Mouse (Mus musculus): ENCODE measurements around the gene Fsd1. TPM values are rescaled to one million over a fixed set of nuclear protein-coding genes. Genes with fewer than 3 reads are reported as not detected.
A peak's percentile ranks its signal among the peaks of the same experiment; 100 is the strongest.

Gene Fsd1
- polyA plus RNA-seq, 1 experiment from 2014 or later: 66.5 TPM

DNA sequence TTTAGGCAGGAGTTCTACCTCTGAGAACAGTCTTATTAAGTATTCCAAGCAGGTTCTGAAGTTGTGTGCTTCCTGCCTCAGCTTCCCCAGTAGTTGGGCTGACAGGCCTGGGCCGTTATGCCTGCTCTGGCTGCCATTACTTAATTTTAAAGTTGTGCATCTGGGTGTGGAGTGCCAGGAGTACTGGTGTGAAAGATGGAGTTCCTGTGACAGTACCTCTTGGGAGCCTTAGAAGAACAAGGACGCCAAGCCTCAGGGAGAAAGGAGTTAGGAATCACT is 23.6 kb downstream of the Fsd1 start:
- Histone ChIP-seq H3K27me3 (ENCODE audit: control insufficient read depth, insufficient read depth, low read length) (no peaks in the 10 kb centered on the region), H3K4me1 (replicated peaks; ENCODE audit: control insufficient read depth, insufficient read depth, low read length) (peaks cover 8% of the 10 kb centered on the region; the same call in 1 of the 2 replicates), H3K36me3 (ENCODE audit: control insufficient read depth, insufficient read depth, low read length) (no peaks in the 10 kb centered on the region), H3K4me3 (ENCODE audit: low read depth, low read length) (peak overlapping the region; percentile 77), H3K4me2 (replicated peaks; ENCODE audit: low read depth, low read length) (peak overlapping the region; percentile 94), H3K9me3 (ENCODE audit: control insufficient read depth, low read length) (no peaks in the 10 kb centered on the region), H3K9ac (ENCODE audit: low read depth, low read length) (peak overlapping the region; percentile 87), H3K27ac (ENCODE audit: low read depth, low read length) (peak overlapping the region; percentile 97; the same call in 1 of the 2 replicates)
- ATAC-seq (ENCODE audit: low FRiP score) (no peak), DNase-seq (ENCODE audit: low spot score) (no peak)
- WGBS: 47% methylated on average over 2 of the region's 2 CpGs

DNA sequence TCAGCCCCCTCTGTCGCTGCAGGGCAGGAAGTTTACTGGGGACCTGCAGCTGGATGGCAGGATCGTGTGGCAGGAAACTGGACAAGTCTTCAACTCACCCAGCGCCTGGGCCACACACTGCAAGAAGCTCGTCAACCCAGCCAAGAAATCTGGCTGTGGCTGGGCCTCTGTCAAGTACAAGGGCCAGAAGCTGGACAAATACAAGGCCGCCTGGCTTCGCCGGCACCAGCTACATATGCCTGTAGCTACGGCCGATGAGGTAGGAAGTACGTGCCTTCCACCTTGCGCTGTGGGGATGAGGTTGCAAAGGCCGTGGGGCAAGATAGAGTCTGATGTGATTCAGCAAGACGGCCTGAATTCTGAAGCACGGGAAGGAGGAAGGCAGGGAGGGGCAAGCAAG is 23.9 kb downstream of the Fsd1 start:
- Histone ChIP-seq H3K27me3 (ENCODE audit: control insufficient read depth, insufficient read depth, low read length) (no peaks in the 10 kb centered on the region), H3K36me3 (ENCODE audit: control insufficient read depth, insufficient read depth, low read length) (no peaks in the 10 kb centered on the region), H3K9me3 (ENCODE audit: control insufficient read depth, low read length) (no peaks in the 10 kb centered on the region), H3K27ac (ENCODE audit: low read depth, low read length) (no peak overlapping the region), H3K9ac (ENCODE audit: low read depth, low read length) (peak overlapping the region; percentile 87), H3K4me3 (ENCODE audit: low read depth, low read length) (peak overlapping the region; percentile 77), H3K4me1 (replicated peaks; ENCODE audit: control insufficient read depth, insufficient read depth, low read length) (peaks cover 8% of the 10 kb centered on the region; the same call in 1 of the 2 replicates), H3K4me2 (replicated peaks; ENCODE audit: low read depth, low read length) (peak overlapping the region; percentile 94)
- no peak for ATAC-seq (ENCODE audit: low FRiP score)
- DNase-seq (ENCODE audit: low spot score): no peak
- WGBS: 66% methylated on average over 14 of the region's 14 CpGs

DNA sequence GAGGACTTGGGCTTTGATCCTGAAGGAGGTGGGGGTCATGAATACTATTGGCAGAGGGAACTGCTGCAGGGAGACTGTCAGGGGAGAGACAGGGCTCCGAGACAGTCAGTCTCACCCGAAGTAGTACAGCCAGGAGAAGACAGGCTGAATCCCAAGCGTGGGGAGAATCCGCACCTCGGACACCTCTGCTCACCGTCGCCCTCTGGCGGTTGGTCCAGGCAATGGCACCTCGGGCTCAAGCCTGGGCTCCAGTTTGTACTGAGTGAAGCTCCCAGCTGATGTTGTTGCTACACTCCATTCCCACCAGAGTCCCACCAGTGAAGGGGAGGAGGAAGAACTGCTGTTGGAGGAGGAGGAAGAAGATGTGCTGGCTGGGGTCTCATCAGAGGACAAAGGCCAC is 24.4 kb downstream of the Fsd1 start:
- Histone ChIP-seq H3K4me2 (replicated peaks; ENCODE audit: low read depth, low read length) (peak overlapping the region; percentile 94), H3K4me1 (replicated peaks; ENCODE audit: control insufficient read depth, insufficient read depth, low read length) (peaks cover 8% of the 10 kb centered on the region; the same call in 1 of the 2 replicates), H3K27ac (ENCODE audit: low read depth, low read length) (no peak overlapping the region), H3K9ac (ENCODE audit: low read depth, low read length) (no peak overlapping the region; the same call in 1 of the 2 replicates), H3K36me3 (ENCODE audit: control insufficient read depth, insufficient read depth, low read length) (0 out of 2 replicates have a peak, but pooled peaks cover under 1% of the 10 kb centered on the region), H3K4me3 (ENCODE audit: low read depth, low read length) (peak overlapping the region; percentile 77), H3K9me3 (ENCODE audit: control insufficient read depth, low read length) (no peaks in the 10 kb centered on the region), H3K27me3 (ENCODE audit: control insufficient read depth, insufficient read depth, low read length) (no peaks in the 10 kb centered on the region)
- no peak for ATAC-seq (ENCODE audit: low FRiP score)
- peak; percentile 90 for DNase-seq (ENCODE audit: low spot score)
- WGBS: 9% methylated on average over 9 of the region's 9 CpGs

DNA sequence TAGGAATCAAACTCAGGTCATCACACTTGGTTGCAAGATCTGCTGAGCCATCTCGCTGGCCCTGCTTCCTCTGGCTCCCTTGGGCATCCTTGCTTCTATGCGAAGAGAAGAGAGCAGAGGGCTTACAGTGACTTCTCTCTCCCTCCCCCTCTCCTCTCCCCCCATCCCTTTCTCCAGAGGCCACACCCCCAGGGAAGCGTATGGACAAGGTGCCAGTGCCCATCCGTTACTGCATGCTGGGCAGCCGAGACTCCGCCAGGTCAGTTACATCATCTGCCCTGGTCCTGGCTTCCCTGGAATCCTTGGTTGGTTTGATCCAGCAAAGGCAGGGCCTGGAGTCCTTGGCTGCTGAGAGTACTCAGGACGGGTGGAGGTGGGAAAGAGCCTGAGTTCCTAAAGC is 25.1 kb downstream of the Fsd1 start:
- H3K4me1 ChIP-seq (replicated peaks; ENCODE audit: control insufficient read depth, insufficient read depth, low read length): peaks cover 8% of the 10 kb centered on the region; the same call in 1 of the 2 replicates
- WGBS: 89% methylated on average over 7 of the region's 7 CpGs
- 0 out of 2 replicates have a peak, but pooled peaks cover 5% of the 10 kb centered on the region for H3K36me3 ChIP-seq (ENCODE audit: control insufficient read depth, insufficient read depth, low read length)
- H3K27ac ChIP-seq (ENCODE audit: low read depth, low read length): no peak overlapping the region
- DNase-seq (ENCODE audit: low spot score): no peak
- no peak overlapping the region for H3K4me3 ChIP-seq (ENCODE audit: low read depth, low read length)
- no peak overlapping the region for H3K4me2 ChIP-seq (replicated peaks; ENCODE audit: low read depth, low read length)
- no peaks in the 10 kb centered on the region for H3K9me3 ChIP-seq (ENCODE audit: control insufficient read depth, low read length)
- no peak overlapping the region for H3K9ac ChIP-seq (ENCODE audit: low read depth, low read length)
- H3K27me3 ChIP-seq (ENCODE audit: control insufficient read depth, insufficient read depth, low read length): no peaks in the 10 kb centered on the region
- ATAC-seq (ENCODE audit: low FRiP score): no peak

DNA sequence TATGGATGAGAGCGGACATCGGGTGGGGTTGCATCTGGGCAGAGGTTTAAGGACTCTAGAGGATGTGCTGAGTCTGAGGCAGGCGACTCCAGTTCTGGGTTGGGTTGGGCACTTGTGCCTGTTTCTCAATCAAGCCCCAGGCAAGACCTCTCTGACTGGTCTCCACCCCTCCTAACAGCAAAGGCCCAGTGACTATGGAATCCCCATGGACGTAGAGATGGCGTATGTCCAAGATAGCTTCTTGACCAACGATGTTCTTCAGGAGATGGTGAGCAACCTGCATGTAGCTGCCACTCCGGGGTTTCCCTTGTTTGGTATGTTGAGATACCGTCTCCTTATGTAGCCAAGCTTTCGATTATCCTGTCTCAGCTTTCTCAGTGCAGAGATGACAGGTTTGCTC is 29.0 kb downstream of the Fsd1 start:
- Histone ChIP-seq H3K9ac (ENCODE audit: low read depth, low read length) (no peak overlapping the region), H3K4me3 (ENCODE audit: low read depth, low read length) (no peak overlapping the region), H3K9me3 (ENCODE audit: control insufficient read depth, low read length) (no peaks in the 10 kb centered on the region), H3K4me2 (replicated peaks; ENCODE audit: low read depth, low read length) (no peak overlapping the region), H3K27me3 (ENCODE audit: control insufficient read depth, insufficient read depth, low read length) (no peaks in the 10 kb centered on the region), H3K27ac (ENCODE audit: low read depth, low read length) (no peak overlapping the region), H3K4me1 (replicated peaks; ENCODE audit: control insufficient read depth, insufficient read depth, low read length) (peaks cover 2% of the 10 kb centered on the region; the same call in 1 of the 2 replicates), H3K36me3 (ENCODE audit: control insufficient read depth, insufficient read depth, low read length) (peaks cover 21% of the 10 kb centered on the region)
- ATAC-seq (ENCODE audit: low FRiP score) (no peak), DNase-seq (ENCODE audit: low spot score) (no peak)
- 96% methylated on average over 9 of the region's 9 CpGs for WGBS

DNA sequence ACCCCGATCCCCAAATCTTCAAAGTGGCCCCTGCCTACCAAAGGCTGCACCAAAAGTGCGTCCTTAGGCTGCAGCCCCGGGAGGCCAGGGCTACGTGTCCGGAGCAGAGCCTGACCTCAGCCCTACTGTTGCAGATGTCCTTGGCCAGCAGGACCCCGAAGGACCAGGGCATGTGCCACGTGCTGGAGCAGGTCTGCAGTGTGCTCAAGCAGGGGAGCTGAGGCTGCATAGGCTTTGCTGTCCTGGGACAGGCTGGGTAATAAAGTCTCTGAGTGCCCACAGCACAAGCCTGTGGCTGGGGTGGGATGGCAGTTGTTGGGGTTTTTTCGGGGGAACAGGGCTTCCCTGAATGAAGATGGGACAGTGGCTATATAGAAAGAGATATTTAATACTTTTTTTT is 30.1 kb downstream of the Fsd1 start:
- ATAC-seq (ENCODE audit: low FRiP score): no peak
- no peak overlapping the region for H3K9ac ChIP-seq (ENCODE audit: low read depth, low read length)
- WGBS: 88% methylated on average over 8 of the region's 8 CpGs
- H3K36me3 ChIP-seq (ENCODE audit: control insufficient read depth, insufficient read depth, low read length): peaks cover 21% of the 10 kb centered on the region
- H3K4me1 ChIP-seq (replicated peaks; ENCODE audit: control insufficient read depth, insufficient read depth, low read length): 0 out of 2 replicates have a peak, but pooled peaks cover 2% of the 10 kb centered on the region
- no peaks in the 10 kb centered on the region for H3K27me3 ChIP-seq (ENCODE audit: control insufficient read depth, insufficient read depth, low read length)
- DNase-seq (ENCODE audit: low spot score): no peak
- no peak overlapping the region for H3K4me2 ChIP-seq (replicated peaks; ENCODE audit: low read depth, low read length)
- no peaks in the 10 kb centered on the region for H3K9me3 ChIP-seq (ENCODE audit: control insufficient read depth, low read length)
- H3K4me3 ChIP-seq (ENCODE audit: low read depth, low read length): no peak overlapping the region
- H3K27ac ChIP-seq (ENCODE audit: low read depth, low read length): no peak overlapping the region

DNA sequence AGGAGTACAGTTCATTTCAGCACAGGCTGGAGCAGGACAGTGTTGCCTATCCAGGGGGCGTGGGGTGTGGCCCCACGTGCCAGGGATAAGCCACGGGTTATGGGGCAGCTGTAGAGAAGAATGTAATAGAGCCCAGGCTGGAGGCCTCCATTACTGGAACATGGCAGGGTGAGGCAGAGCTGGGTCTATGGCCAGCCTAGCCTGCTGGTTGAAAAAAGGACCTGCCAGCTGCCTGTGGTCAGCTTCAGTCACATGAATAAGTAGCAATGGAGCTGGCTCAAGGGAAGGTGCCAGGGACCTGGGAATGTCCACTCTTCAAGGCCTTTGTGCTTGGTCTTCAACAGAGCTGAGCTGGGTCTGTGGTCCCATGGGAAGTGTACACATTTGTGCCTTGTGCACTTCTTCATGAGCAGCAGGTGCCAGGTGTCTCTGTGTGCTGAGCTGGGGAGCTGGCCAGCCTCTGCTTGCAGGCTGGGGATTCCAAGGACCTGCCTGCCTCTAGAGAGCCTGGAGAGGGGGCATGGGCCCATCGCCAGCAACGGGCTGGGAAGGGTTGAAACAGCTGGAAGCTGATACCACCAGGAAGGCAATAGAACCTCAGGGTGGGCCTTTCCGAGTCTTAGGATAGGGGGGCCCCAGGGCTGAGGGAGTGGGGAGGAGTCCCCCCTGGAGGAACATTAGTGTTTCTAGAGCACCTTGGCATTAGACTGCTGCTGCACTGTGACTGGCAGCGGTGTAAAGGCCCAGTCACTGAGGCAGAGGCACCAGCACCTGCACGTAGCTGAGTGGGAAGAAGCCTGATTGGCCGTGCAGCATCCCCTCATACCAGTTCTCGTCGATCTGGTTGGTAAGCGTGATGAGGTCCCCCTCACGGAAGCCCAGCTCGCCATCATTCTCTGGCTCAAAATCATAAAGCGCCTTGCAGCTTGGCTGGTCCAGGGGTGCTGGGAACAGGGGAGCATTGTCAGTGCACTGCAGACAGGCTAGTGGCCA is 30.8 kb downstream of the Fsd1 start:
- no peak overlapping the region for H3K9ac ChIP-seq (ENCODE audit: low read depth, low read length)
- WGBS: 86% methylated on average over 15 of the region's 15 CpGs
- no peak overlapping the region for H3K4me2 ChIP-seq (replicated peaks; ENCODE audit: low read depth, low read length)
- H3K36me3 ChIP-seq (ENCODE audit: control insufficient read depth, insufficient read depth, low read length): peaks cover 21% of the 10 kb centered on the region
- ATAC-seq (ENCODE audit: low FRiP score) (no peak), DNase-seq (ENCODE audit: low spot score) (no peak)
- no peaks in the 10 kb centered on the region for H3K4me1 ChIP-seq (replicated peaks; ENCODE audit: control insufficient read depth, insufficient read depth, low read length)
- H3K9me3 ChIP-seq (ENCODE audit: control insufficient read depth, low read length): no peaks in the 10 kb centered on the region
- H3K4me3 ChIP-seq (ENCODE audit: low read depth, low read length): no peak overlapping the region
- no peaks in the 10 kb centered on the region for H3K27me3 ChIP-seq (ENCODE audit: control insufficient read depth, insufficient read depth, low read length)
- H3K27ac ChIP-seq (ENCODE audit: low read depth, low read length): no peak overlapping the region

DNA sequence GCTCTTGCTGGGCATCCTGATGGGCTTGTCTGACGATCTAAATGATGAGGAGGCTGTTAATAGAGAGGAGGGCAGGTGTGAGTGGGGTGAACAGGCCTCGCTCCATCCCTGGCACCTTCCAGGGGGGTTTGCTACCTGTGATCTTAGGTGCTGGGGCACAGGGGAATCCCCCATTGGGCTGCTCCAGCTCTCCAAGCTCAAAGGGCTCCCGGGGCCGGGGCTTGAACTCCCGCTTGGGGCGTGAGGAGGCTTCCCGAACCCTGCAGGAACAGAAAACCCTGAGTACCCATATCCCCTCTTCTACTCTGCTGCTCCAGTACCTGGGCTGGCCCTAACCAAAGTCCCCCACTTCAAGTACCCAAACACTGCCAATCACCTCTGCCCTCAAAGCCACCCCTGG is 31.5 kb downstream of the Fsd1 start:
- 85% methylated on average over 7 of the region's 7 CpGs for WGBS
- H3K27ac ChIP-seq (ENCODE audit: low read depth, low read length): no peak overlapping the region
- H3K4me3 ChIP-seq (ENCODE audit: low read depth, low read length): no peak overlapping the region
- no peak overlapping the region for H3K9ac ChIP-seq (ENCODE audit: low read depth, low read length)
- no peaks in the 10 kb centered on the region for H3K9me3 ChIP-seq (ENCODE audit: control insufficient read depth, low read length)
- peaks cover 21% of the 10 kb centered on the region for H3K36me3 ChIP-seq (ENCODE audit: control insufficient read depth, insufficient read depth, low read length)
- ATAC-seq (ENCODE audit: low FRiP score): 0 out of 2 replicates have a peak, but pooled peaks have one; percentile 2
- H3K4me2 ChIP-seq (replicated peaks; ENCODE audit: low read depth, low read length): no peak overlapping the region
- H3K27me3 ChIP-seq (ENCODE audit: control insufficient read depth, insufficient read depth, low read length): no peaks in the 10 kb centered on the region
- H3K4me1 ChIP-seq (replicated peaks; ENCODE audit: control insufficient read depth, insufficient read depth, low read length): peaks cover under 1% of the 10 kb centered on the region; the same call in 1 of the 2 replicates
- DNase-seq (ENCODE audit: low spot score): no peak

All from hindbrain, embryonic 11.5 days (tissue).